Mouse (Mus musculus) megakaryocyte, embryonic 14.5 days (primary cell): ENCODE measurements around the gene Abhd12.

Experiments
- FLI1 ChIP-seq: IDR thresholded peaks from 2 replicates; pipeline ENCODE4 v1.6.1; 2012; ENCODE audit warnings: low read length, inconsistent platforms, mixed read lengths
- GATA1 ChIP-seq: IDR thresholded peaks from 3 replicates; pipeline ENCODE4 v1.6.1; 2012; ENCODE audit warnings: mixed read lengths, low read length, inconsistent platforms, borderline replicate concordance

- TF ChIP-seq GATA1 (no peak), FLI1 (no peak)
Measured at GRCm38 (mm10) chr2:150828654-150829053, 75.9 kb downstream of the Abhd12 start.
